Mouse (Mus musculus) left cerebral cortex, postnatal 36 days (tissue): ENCODE measurements around the gene Zfp819. TPM values are rescaled to one million over a fixed set of nuclear protein-coding genes. Genes with fewer than 3 reads are reported as not detected.

ENCODE experiments used
- DNase-seq, 2 experiments: peaks; one replicate each; pipeline ENCODE4 v3.0.0; 2021 to 2022; ENCODE audit warnings: low spot score in 2 of 2, mixed read lengths in 1 of 2
- intact Hi-C: fragments of 180-260 bp; cut with DNase I; formaldehyde crosslinking; loops from one replicate; pipeline ENCODE4 v1.15.1; 2025
- total RNA-seq, 2 experiments: library from RNA; stranded (reverse); gene quantifications; 2 replicates each; pipeline ENCODE4 v1.2.3; 2021

Gene Zfp819
- under 1 TPM in 1 of 2 experiments, not detected in 1; 0.43 TPM for total RNA-seq

GRCm38 (mm10) chr7:43606896-43607742, at the start of gene Zfp819:
Gene Zfp819, plus strand, starts transcription at chr7:43607169.
- intact Hi-C loops, result no loop called here
- peak; percentile 55 to 67 for DNase-seq

- DNase-seq, result peak; percentile 81 to 84
- intact Hi-C loops, result loop anchor here (1.0 to 5.0 kb wide), 3 partner anchors 17 to 110 kb away; partner anchors contain the start of genes Ctu1 and Zfp719
Observed at GRCm38 (mm10) chr7:43562006-43562633, 44.8 kb upstream of the Zfp819 start, which contains the start of gene Zfp658. Gene Zfp658, plus strand, starts transcription at chr7:43562256.

- peak in 1 of 2 experiments; percentile 21 for DNase-seq
- intact Hi-C loops, result loop anchor here (1.0 to 5.0 kb wide), 3 partner anchors 17 to 110 kb away; partner anchors contain the start of genes Ctu1 and Zfp719
Observed at GRCm38 (mm10) chr7:43562651-43563070, 44.3 kb upstream of the Zfp819 start.

GRCm38 (mm10) chr7:43563300-43563699, 43.7 kb upstream of the Zfp819 start:
- no peak for DNase-seq
- intact Hi-C loops, result loop anchor here (5.0 kb wide), 2 partner anchors 76 to 109 kb away; partner anchors contain the start of gene Ctu1

GRCm38 (mm10) chr7:43571216-43571615, 35.8 kb upstream of the Zfp819 start:
- intact Hi-C loops, result no loop called here

GRCm38 (mm10) chr7:43579440-43580171, 27.4 kb upstream of the Zfp819 start, which contains the start of gene Zfp719:
Gene Zfp719, plus strand, starts transcription at chr7:43579610.
- intact Hi-C loops, result loop anchor here (1.0 to 10.0 kb wide), 3 partner anchors 17 to 267 kb away; partner anchors contain the start of genes Vsig10l, Zfp658 and Zfp715
- peak; percentile 90 to 91 for DNase-seq

More at GRCm38 (mm10) chr7:43571216-43571615, 35.8 kb upstream of the Zfp819 start:
- DNase-seq, result no peak

- DNase-seq, result peak; percentile 19 to 39
- intact Hi-C loops, result loop anchor here (10.0 kb wide), 1 partner anchor 116 kb away; the partner anchor contains the start of gene Vsig10l
Observed at GRCm38 (mm10) chr7:43580526-43580925, 26.4 kb upstream of the Zfp819 start.

GRCm38 (mm10) chr7:43584790-43585189, 22.2 kb upstream of the Zfp819 start:
- intact Hi-C loops, result loop anchor here (5.0 to 10.0 kb wide), 2 partner anchors 88 to 120 kb away; partner anchors contain the start of genes Ctu1 and Vsig10l
- DNase-seq, result no peak

- intact Hi-C loops, result no loop called here
- DNase-seq, result no peak
Observed at GRCm38 (mm10) chr7:43601884-43602283, 5.1 kb upstream of the Zfp819 start.

- DNase-seq, result no peak
Observed at GRCm38 (mm10) chr7:43607743-43608287, 846 bp downstream of the Zfp819 start.

GRCm38 (mm10) chr7:43608316-43608824, 1.4 kb downstream of the Zfp819 start:
- intact Hi-C loops, result no loop called here
- no peak for DNase-seq

More at GRCm38 (mm10) chr7:43607743-43608287, 846 bp downstream of the Zfp819 start:
- intact Hi-C loops, result no loop called here

- intact Hi-C loops, result no loop called here
- no peak for DNase-seq
Observed at GRCm38 (mm10) chr7:43613816-43614551, 7.0 kb downstream of the Zfp819 start.

GRCm38 (mm10) chr7:43622927-43623326, 16.0 kb downstream of the Zfp819 start:
- DNase-seq, result no peak
- intact Hi-C loops, result no loop called here

GRCm38 (mm10) chr7:43623819-43624218, 16.9 kb downstream of the Zfp819 start:
- intact Hi-C loops, result no loop called here
- no peak for DNase-seq

- intact Hi-C loops, result no loop called here
- DNase-seq, result no peak
Observed at GRCm38 (mm10) chr7:43625065-43625464, 18.1 kb downstream of the Zfp819 start.

GRCm38 (mm10) chr7:43625794-43626422, 18.9 kb downstream of the Zfp819 start:
- DNase-seq, result no peak
- intact Hi-C loops, result no loop called here

- DNase-seq, result no peak
- intact Hi-C loops, result no loop called here
Observed at GRCm38 (mm10) chr7:43633940-43634339, 27.0 kb downstream of the Zfp819 start.

GRCm38 (mm10) chr7:43634500-43634899, 27.5 kb downstream of the Zfp819 start, which contains the start of gene Ceacam18:
Gene Ceacam18, plus strand, starts transcription at chr7:43634707.
- DNase-seq, result no peak
- intact Hi-C loops, result no loop called here
